Mouse (Mus musculus): ENCODE results near the gene Col4a1. TPM values are rescaled to one million over a fixed set of nuclear protein-coding genes. Genes with fewer than 3 reads are reported as not detected.

The Col4a1 gene
- polyA plus RNA-seq, 1 experiment = 0.24 TPM

GRCm38 (mm10) chr8:11263848-11264247 lies 48.8 kb downstream of the Col4a1 start:
- H3K27me3 ChIP-seq (ENCODE audit: control insufficient read depth) = no peaks in the 10 kb centered on the region
- no peaks in the 10 kb centered on the region for H3K36me3 ChIP-seq (ENCODE audit: control insufficient read depth)
- H3K4me3 ChIP-seq (replicated peaks) = no peak overlapping the region
- H3K9me3 ChIP-seq (ENCODE audit: control insufficient read depth, low read length) = no peaks in the 10 kb centered on the region
- TF ChIP-seq TAL1 (IDR thresholded peaks at IDR 0.05; ENCODE audit: low read length) (no peak), GATA1 (IDR thresholded peaks at IDR 0.05; ENCODE audit: low read length) (no peak)
- H3K4me1 ChIP-seq (ENCODE audit: control insufficient read depth) = peaks cover 4% of the 10 kb centered on the region

DNA sequence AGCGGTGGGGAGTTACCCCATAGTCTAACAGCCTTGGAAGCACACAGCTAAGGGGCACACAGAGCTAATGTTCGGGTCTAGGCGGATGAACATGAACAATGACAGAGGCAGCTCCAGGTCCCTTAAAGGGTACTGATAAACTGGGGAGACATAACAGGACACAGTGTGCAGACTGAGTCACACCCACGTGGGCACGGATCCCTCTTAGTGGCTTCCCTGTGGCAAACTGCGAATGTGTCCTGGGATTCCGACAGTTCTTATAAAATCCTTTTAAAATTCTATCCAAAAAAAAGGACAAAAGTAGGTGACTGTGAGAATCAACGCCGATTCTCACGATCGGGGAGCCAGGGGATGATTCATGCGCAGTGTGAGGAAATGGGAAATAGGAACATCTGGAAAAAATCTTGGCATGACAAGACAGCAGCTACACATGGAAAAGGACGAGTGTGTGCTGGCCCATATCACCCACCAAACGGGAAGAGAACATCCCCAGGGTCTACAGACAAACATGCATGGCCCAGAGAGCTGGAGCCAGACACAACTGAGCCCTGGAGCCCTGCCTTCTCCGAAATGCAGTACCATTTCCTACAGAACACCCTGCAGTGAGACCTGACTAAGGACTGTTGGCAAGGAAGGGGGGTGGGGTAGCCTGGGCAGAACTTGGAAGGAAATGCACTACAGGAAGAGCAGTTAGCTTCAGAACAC lies 50.4 kb downstream of the Col4a1 start:
- H3K4me1 ChIP-seq (ENCODE audit: control insufficient read depth) = peaks cover 4% of the 10 kb centered on the region
- H3K9me3 ChIP-seq (ENCODE audit: control insufficient read depth, low read length) = no peaks in the 10 kb centered on the region
- no peaks in the 10 kb centered on the region for H3K27me3 ChIP-seq (ENCODE audit: control insufficient read depth)
- no peak for TF ChIP-seq TAL1 (IDR thresholded peaks at IDR 0.05; ENCODE audit: low read length)
- TF ChIP-seq GATA1 (IDR thresholded peaks at IDR 0.05; ENCODE audit: low read length) = no peak
- no peak overlapping the region for H3K4me3 ChIP-seq (replicated peaks)
- H3K36me3 ChIP-seq (ENCODE audit: control insufficient read depth) = no peaks in the 10 kb centered on the region

DNA sequence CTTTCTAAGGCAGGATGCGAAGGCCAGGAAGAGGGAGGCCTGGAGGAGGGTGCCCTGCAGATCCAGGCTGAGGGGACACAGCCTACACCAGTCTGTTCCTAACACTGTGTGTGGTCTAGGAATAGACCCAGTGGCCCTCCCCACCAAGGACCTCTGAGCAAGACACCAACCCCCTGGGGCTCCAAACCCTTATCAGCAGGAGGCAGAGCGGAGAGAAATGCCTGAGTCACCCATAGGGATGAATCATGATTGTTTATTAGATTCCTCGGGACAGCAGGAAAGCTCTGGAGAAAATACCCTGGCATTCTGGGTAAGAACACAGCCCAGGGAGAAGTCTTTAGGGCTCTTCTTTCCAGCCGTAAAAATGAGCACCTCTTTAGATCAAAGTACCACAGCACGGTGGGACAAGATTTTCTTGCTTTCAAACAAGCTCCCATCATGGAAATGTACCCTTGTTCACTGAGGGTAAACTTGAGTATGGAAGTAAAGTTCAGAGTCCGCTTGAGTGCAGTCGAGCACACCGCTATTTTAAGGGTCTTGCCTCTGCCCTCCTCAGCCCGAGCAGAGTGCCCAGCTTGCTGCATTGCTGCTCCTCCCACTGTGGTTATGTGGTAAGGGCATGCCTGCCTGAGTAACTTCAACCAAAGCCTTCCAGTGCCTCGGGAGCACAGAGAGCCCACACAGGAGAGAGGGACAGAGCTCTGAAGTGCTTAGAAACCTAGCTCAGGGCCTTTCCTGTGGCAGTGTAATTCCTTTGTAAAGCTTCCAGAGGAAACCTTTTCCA lies 52.6 kb downstream of the Col4a1 start:
- no peak overlapping the region for H3K4me3 ChIP-seq (replicated peaks)

GRCm38 (mm10) chr8:11258517-11259136 lies 54.0 kb downstream of the Col4a1 start:
- H3K36me3 ChIP-seq (ENCODE audit: control insufficient read depth) = no peaks in the 10 kb centered on the region
- no peak overlapping the region for H3K4me3 ChIP-seq (replicated peaks)
- TF ChIP-seq GATA1 (IDR thresholded peaks at IDR 0.05; ENCODE audit: low read length) = no peak
- TF ChIP-seq TAL1 (IDR thresholded peaks at IDR 0.05; ENCODE audit: low read length) = no peak
- H3K27me3 ChIP-seq (ENCODE audit: control insufficient read depth) = no peaks in the 10 kb centered on the region
- no peaks in the 10 kb centered on the region for H3K9me3 ChIP-seq (ENCODE audit: control insufficient read depth, low read length)
- H3K4me1 ChIP-seq (ENCODE audit: control insufficient read depth) = peaks cover 4% of the 10 kb centered on the region

More for the DNA sequence above, 52.6 kb downstream of the Col4a1 start:
- no peaks in the 10 kb centered on the region for H3K9me3 ChIP-seq (ENCODE audit: control insufficient read depth, low read length)
- H3K27me3 ChIP-seq (ENCODE audit: control insufficient read depth) = no peaks in the 10 kb centered on the region
- no peaks in the 10 kb centered on the region for H3K36me3 ChIP-seq (ENCODE audit: control insufficient read depth)
- TF ChIP-seq GATA1 (IDR thresholded peaks at IDR 0.05; ENCODE audit: low read length) = no peak
- no peak for TF ChIP-seq TAL1 (IDR thresholded peaks at IDR 0.05; ENCODE audit: low read length)
- H3K4me1 ChIP-seq (ENCODE audit: control insufficient read depth) = peaks cover 4% of the 10 kb centered on the region

DNA sequence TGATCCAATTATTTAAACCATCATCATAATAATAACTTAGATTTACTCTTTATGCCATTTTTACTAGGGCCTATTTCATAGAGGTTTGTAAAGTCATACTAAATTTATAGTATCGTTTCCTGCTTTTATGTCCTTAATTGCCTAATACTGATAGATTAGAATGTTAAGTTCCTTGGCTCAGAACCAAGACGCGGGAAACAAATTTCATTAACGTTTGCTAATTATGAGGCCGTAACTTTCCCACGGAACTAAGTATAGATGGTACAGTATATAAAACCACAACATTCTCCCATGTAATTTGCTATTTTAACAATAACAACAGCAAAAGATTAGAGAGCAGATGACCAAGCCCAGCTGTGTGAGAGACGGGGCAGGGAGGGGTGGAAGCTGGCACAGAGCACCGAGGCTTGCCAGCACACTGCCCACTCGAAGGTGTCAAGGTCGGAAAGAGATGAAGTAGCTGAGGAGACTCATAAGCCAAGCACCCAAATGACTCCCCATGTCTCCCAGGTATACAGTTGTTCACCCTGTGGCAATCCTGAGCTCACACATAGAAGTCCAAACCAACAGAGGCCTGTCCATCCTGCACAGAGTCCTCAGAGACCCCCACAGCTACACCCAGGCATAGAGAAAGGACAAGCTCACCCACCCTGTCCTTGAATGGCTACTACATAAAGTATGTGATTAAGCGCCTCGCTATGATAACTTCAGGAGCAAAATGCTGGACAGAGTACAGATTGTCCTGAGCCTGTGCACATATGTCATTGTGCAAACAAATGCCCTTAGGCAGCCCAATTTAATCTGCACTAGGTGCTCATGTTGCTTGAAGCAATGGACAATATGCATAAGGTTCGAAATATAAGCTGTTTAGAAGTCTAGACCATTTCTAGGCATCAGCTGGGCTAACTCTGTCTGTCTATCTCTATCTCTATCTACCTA lies 55.3 kb downstream of the Col4a1 start:
- H3K4me3 ChIP-seq (replicated peaks) = no peak overlapping the region
- H3K27me3 ChIP-seq (ENCODE audit: control insufficient read depth) = no peaks in the 10 kb centered on the region
- TF ChIP-seq TAL1 (IDR thresholded peaks at IDR 0.05; ENCODE audit: low read length) (no peak), GATA1 (IDR thresholded peaks at IDR 0.05; ENCODE audit: low read length) (no peak)
- peaks cover 4% of the 10 kb centered on the region for H3K4me1 ChIP-seq (ENCODE audit: control insufficient read depth)
- H3K9me3 ChIP-seq (ENCODE audit: control insufficient read depth, low read length) = no peaks in the 10 kb centered on the region
- H3K36me3 ChIP-seq (ENCODE audit: control insufficient read depth) = no peaks in the 10 kb centered on the region

GRCm38 (mm10) chr8:11256405-11256804 lies 56.2 kb downstream of the Col4a1 start:
- Histone ChIP-seq H3K9me3 (ENCODE audit: control insufficient read depth, low read length) (no peaks in the 10 kb centered on the region), H3K36me3 (ENCODE audit: control insufficient read depth) (no peaks in the 10 kb centered on the region), H3K27me3 (ENCODE audit: control insufficient read depth) (no peaks in the 10 kb centered on the region), H3K4me1 (ENCODE audit: control insufficient read depth) (peaks cover 4% of the 10 kb centered on the region), H3K4me3 (replicated peaks) (no peak overlapping the region)
- TF ChIP-seq TAL1 (IDR thresholded peaks at IDR 0.05; ENCODE audit: low read length) (no peak), GATA1 (IDR thresholded peaks at IDR 0.05; ENCODE audit: low read length) (no peak)

GRCm38 (mm10) chr8:11255680-11256079 lies 56.9 kb downstream of the Col4a1 start:
- H3K4me1 ChIP-seq (ENCODE audit: control insufficient read depth) = peaks cover 4% of the 10 kb centered on the region
- no peaks in the 10 kb centered on the region for H3K36me3 ChIP-seq (ENCODE audit: control insufficient read depth)
- no peaks in the 10 kb centered on the region for H3K27me3 ChIP-seq (ENCODE audit: control insufficient read depth)
- no peak for TF ChIP-seq GATA1 (IDR thresholded peaks at IDR 0.05; ENCODE audit: low read length)
- no peaks in the 10 kb centered on the region for H3K9me3 ChIP-seq (ENCODE audit: control insufficient read depth, low read length)
- no peak overlapping the region for H3K4me3 ChIP-seq (replicated peaks)

DNA sequence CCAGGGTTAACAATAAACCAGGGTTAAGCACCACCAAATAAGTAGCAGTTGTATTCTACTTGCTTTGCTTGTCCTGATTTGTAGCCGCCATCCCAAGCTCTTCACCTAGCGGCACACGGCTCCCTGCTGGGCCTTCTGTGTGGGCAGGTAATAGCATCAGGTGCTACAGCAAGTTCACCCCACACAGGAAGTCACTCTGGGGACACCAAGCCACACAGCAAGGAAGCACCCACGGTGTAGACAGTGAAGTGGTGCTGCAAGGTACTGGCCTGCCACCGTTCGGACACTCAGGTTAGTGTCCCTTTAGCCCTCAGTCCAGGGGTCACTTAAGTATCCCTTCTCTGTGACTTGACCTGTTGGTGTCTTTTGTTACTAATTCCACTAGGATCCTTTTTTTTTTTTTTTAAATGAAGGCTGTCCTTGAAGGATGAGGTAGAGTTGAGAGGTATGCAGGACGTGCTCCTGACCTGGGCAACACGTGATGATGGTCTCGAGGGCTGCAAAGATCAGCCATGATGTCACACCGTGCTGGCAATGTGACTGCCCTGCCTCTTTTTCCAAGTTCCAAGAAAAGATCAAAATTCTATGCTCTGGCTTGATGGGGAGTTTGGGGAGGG lies 57.6 kb downstream of the Col4a1 start:
- Histone ChIP-seq H3K9me3 (ENCODE audit: control insufficient read depth, low read length) (no peaks in the 10 kb centered on the region), H3K4me3 (replicated peaks) (no peak overlapping the region), H3K4me1 (ENCODE audit: control insufficient read depth) (peaks cover 4% of the 10 kb centered on the region), H3K36me3 (ENCODE audit: control insufficient read depth) (no peaks in the 10 kb centered on the region), H3K27me3 (ENCODE audit: control insufficient read depth) (no peaks in the 10 kb centered on the region)
- TF ChIP-seq TAL1 (IDR thresholded peaks at IDR 0.05; ENCODE audit: low read length) (no peak), GATA1 (IDR thresholded peaks at IDR 0.05; ENCODE audit: low read length) (no peak)

All from erythroblast, embryonic 14.5 days (primary cell).